Mouse (Mus musculus) cerebellum, postnatal 10 days (tissue): ENCODE data around the gene Tubb2a.
"Not testable (repeated sequence)": the region's sequence is repeated elsewhere in the genome, so short reads cannot be mapped to it uniquely, and the experiment has no call there.

Experiments
- DNase-seq, 2 experiments: peaks; one replicate each; pipeline ENCODE4 v3.0.0; 2021; ENCODE audit warnings: mixed read lengths in 2 of 2

The Tubb2a gene

GRCm38 (mm10) chr13:34088871-34089288 is 11.1 kb upstream of the Tubb2a start:
- DNase-seq: no peak

- DNase-seq: not testable (repeated sequence)
These were observed 10.4 kb upstream of the Tubb2a start for GRCm38 (mm10) chr13:34088201-34088649.

GRCm38 (mm10) chr13:34087052-34087812 is 9.4 kb upstream of the Tubb2a start:
- peak; percentile 72 for DNase-seq

- no peak for DNase-seq
These were observed 6.4 kb upstream of the Tubb2a start for GRCm38 (mm10) chr13:34084026-34084750.

GRCm38 (mm10) chr13:34081926-34082325 is 4.1 kb upstream of the Tubb2a start:
- no peak for DNase-seq

GRCm38 (mm10) chr13:34079801-34080200 is 2.0 kb upstream of the Tubb2a start:
- DNase-seq: no peak

GRCm38 (mm10) chr13:34078500-34079280 is 883 bp upstream of the Tubb2a start:
- DNase-seq: no peak

GRCm38 (mm10) chr13:34076561-34077491 is 981 bp downstream of the Tubb2a start:
- peak; percentile 82 to 83 for DNase-seq

- not testable (repeated sequence) for DNase-seq
These were observed 1.9 kb downstream of the Tubb2a start for GRCm38 (mm10) chr13:34075893-34076292.

- DNase-seq: not testable (repeated sequence)
These were observed 3.4 kb downstream of the Tubb2a start for GRCm38 (mm10) chr13:34074441-34074840.

GRCm38 (mm10) chr13:34072847-34073246 is 5.0 kb downstream of the Tubb2a start:
- no peak for DNase-seq

GRCm38 (mm10) chr13:34071836-34072235 is 6.0 kb downstream of the Tubb2a start:
- no peak for DNase-seq

- no peak for DNase-seq
These were observed 7.5 kb downstream of the Tubb2a start for GRCm38 (mm10) chr13:34070296-34070695.

- peak in 1 of 2 experiments; percentile 29 for DNase-seq
These were observed 11.5 kb downstream of the Tubb2a start for GRCm38 (mm10) chr13:34066351-34066750.

GRCm38 (mm10) chr13:34062466-34062865 is 15.3 kb downstream of the Tubb2a start:
- DNase-seq: no peak

- peak; percentile 80 to 90 for DNase-seq
These were observed 17.7 kb downstream of the Tubb2a start for GRCm38 (mm10) chr13:34060061-34060460.

- no peak for DNase-seq
These were observed 20.6 kb downstream of the Tubb2a start for GRCm38 (mm10) chr13:34057252-34057651.

GRCm38 (mm10) chr13:34054983-34055382 is 22.8 kb downstream of the Tubb2a start:
- no peak for DNase-seq

- DNase-seq: no peak
These were observed 23.4 kb downstream of the Tubb2a start for GRCm38 (mm10) chr13:34054391-34054790.

- DNase-seq: no peak
These were observed 24.0 kb downstream of the Tubb2a start for GRCm38 (mm10) chr13:34053673-34054282.

- no peak for DNase-seq
These were observed 26.1 kb downstream of the Tubb2a start for GRCm38 (mm10) chr13:34051692-34052091.

GRCm38 (mm10) chr13:34050479-34050878 is 27.3 kb downstream of the Tubb2a start:
- no peak for DNase-seq
